In the genomic region with DNA sequence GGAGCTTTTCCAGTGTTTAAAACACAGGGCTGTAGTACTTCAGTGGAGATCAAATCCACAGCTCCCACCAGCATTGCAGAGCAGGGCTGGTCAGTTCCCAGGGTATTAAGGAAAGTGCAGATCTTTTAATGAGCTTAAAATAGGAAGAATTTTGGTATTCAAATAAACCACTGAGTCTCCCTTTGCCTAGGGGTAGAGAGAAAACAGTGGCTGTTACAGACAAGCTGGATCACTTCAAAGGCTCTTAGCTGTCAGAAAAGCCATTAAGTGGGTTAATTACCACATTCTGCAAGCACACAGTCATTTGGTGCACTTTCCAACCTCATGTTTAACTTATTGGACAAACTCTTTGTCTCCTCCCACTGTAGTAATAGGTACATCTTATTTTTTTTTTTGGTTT, we compare ENCODE assay signal across 26 mouse cellular contexts.
DNase-seq lines count a peak whose midpoint lies in the region; ATAC-seq and TF ChIP-seq lines count a peak whose summit lies in the region.
"Had no signal": no experiment of that assay in that cellular context is flagged by ENCODE, and none has a peak within 500 bp of the region (broad histone marks: within the 10 kb centered on the region; RNA-seq: fewer than 3 reads in every experiment).

No protein-coding gene starts in this region.

- no peak overlapping the region for H3K4me3 ChIP-seq in forebrain, embryonic 13.5 days
- no peak overlapping the region for H3K4me3 ChIP-seq in forebrain, postnatal 0 days (ENCODE audit: low read depth, low read length)
- no peak overlapping the region for H3K4me3 ChIP-seq in kidney, postnatal 0 days (replicated peaks; ENCODE audit: low read depth, low read length)
- H3K4me3 ChIP-seq: embryonic facial prominence, embryonic 12.5 days; erythroblast, embryonic 14.5 days; heart, adult 2 months; heart, embryonic 10.5 days; heart, embryonic 13.5 days; hindbrain, embryonic 12.5 days; hindbrain, embryonic 15.5 days had no signal

- no peak overlapping the region for H3K4me2 ChIP-seq in forebrain, embryonic 13.5 days
- no peak overlapping the region for H3K4me2 ChIP-seq in forebrain, postnatal 0 days (ENCODE audit: low read depth)
- H3K4me2 ChIP-seq in kidney, postnatal 0 days (ENCODE audit: low read length): no peak overlapping the region
- H3K4me2 ChIP-seq: embryonic facial prominence, embryonic 12.5 days; heart, embryonic 13.5 days; hindbrain, embryonic 12.5 days; hindbrain, embryonic 15.5 days had no signal

- no peaks in the 10 kb centered on the region for H3K27me3 ChIP-seq in forebrain, embryonic 13.5 days
- no peaks in the 10 kb centered on the region for H3K27me3 ChIP-seq in forebrain, postnatal 0 days (ENCODE audit: insufficient read depth, low read length)
- H3K27me3 ChIP-seq in kidney, postnatal 0 days (ENCODE audit: insufficient read depth, low read length): no peaks in the 10 kb centered on the region
- H3K27me3 ChIP-seq: embryonic facial prominence, embryonic 12.5 days; heart, embryonic 13.5 days; hindbrain, embryonic 12.5 days; hindbrain, embryonic 15.5 days had no signal

- peaks cover 13% of the 10 kb centered on the region; the same call in 1 of the 2 replicates for H3K4me1 ChIP-seq in forebrain, embryonic 13.5 days
- H3K4me1 ChIP-seq in forebrain, postnatal 0 days (ENCODE audit: insufficient read depth): no peaks in the 10 kb centered on the region
- H3K4me1 ChIP-seq in kidney, postnatal 0 days (replicated peaks; ENCODE audit: insufficient read depth, low read length): no peaks in the 10 kb centered on the region
- H3K4me1 ChIP-seq: embryonic facial prominence, embryonic 12.5 days; heart, embryonic 10.5 days; heart, embryonic 13.5 days; hindbrain, embryonic 12.5 days; hindbrain, embryonic 15.5 days had no signal

- no peak for TF ChIP-seq CTCF in forebrain, postnatal 0 days (IDR thresholded peaks at IDR 0.05; ENCODE audit: low read depth)
- no peak for TF ChIP-seq CTCF in kidney, postnatal 0 days (IDR thresholded peaks at IDR 0.05; ENCODE audit: low read depth)

- no peak for DNase-seq in forebrain, postnatal 0 days
- peak; percentile 38 for DNase-seq in kidney, postnatal 0 days (ENCODE audit: low spot score)
- no peak for DNase-seq in kidney, adult 18-20 months
- DNase-seq in retina, postnatal 1 day: peak; percentile 9
- DNase-seq in retina, embryonic 14.5 days (ENCODE audit: low spot score): no peak
- DNase-seq in forelimb bud, embryonic 11.5 days (ENCODE audit: low read depth, low spot score): peak; percentile 32
- no peak for DNase-seq in frontal cortex, postnatal 36 days (ENCODE audit: low spot score in 2 of 2)
- DNase-seq: adrenal gland, adult 8-10 months; adrenal gland, postnatal 25 days; cerebellum, adult 18-20 months; cerebellum, adult 9-10 months; cerebellum, postnatal 14 days; gastrocnemius, postnatal 10 days; gastrocnemius, postnatal 36 days; heart, adult 2 months; heart, postnatal 14 days had no signal

- H3K9ac ChIP-seq in forebrain, embryonic 13.5 days: no peak overlapping the region
- no peak overlapping the region for H3K9ac ChIP-seq in forebrain, postnatal 0 days
- H3K9ac ChIP-seq in kidney, postnatal 0 days (ENCODE audit: low read depth, low read length): no peak overlapping the region
- H3K9ac ChIP-seq: embryonic facial prominence, embryonic 12.5 days; heart, embryonic 13.5 days; hindbrain, embryonic 12.5 days; hindbrain, embryonic 15.5 days had no signal

- no peaks in the 10 kb centered on the region for H3K9me3 ChIP-seq in forebrain, embryonic 13.5 days (replicated peaks)
- H3K9me3 ChIP-seq in forebrain, postnatal 0 days (ENCODE audit: low read length): no peaks in the 10 kb centered on the region
- no peaks in the 10 kb centered on the region for H3K9me3 ChIP-seq in kidney, postnatal 0 days (replicated peaks; ENCODE audit: low read length)
- H3K9me3 ChIP-seq: embryonic facial prominence, embryonic 12.5 days; heart, embryonic 10.5 days; heart, embryonic 13.5 days; hindbrain, embryonic 12.5 days; hindbrain, embryonic 15.5 days had no signal

- H3K36me3 ChIP-seq in forebrain, embryonic 13.5 days (ENCODE audit: poor library complexity, severe bottlenecking): no peaks in the 10 kb centered on the region
- H3K36me3 ChIP-seq in forebrain, postnatal 0 days (ENCODE audit: insufficient read depth): no peaks in the 10 kb centered on the region
- no peaks in the 10 kb centered on the region for H3K36me3 ChIP-seq in kidney, postnatal 0 days (ENCODE audit: insufficient read depth, low read length)
- H3K36me3 ChIP-seq: embryonic facial prominence, embryonic 12.5 days; heart, embryonic 10.5 days; heart, embryonic 13.5 days; hindbrain, embryonic 12.5 days; hindbrain, embryonic 15.5 days had no signal

- peak; percentile 57; the same call in 1 of the 2 replicates for ATAC-seq in forebrain, embryonic 13.5 days
- ATAC-seq in forebrain, postnatal 0 days: no peak
- no peak for ATAC-seq in kidney, postnatal 0 days (replicated peaks; ENCODE audit: low FRiP score, low read depth)
- ATAC-seq: activated CD4-positive, CD25-positive, alpha-beta regulatory T cell, adult 4 months; CD4-positive, CD25-positive, alpha-beta regulatory T cell, adult 4 months; intestine, postnatal 0 days had no signal

- no peak overlapping the region for H3K27ac ChIP-seq in forebrain, embryonic 13.5 days
- H3K27ac ChIP-seq in forebrain, postnatal 0 days (ENCODE audit: low read depth, low read length): no peak overlapping the region
- H3K27ac ChIP-seq in kidney, postnatal 0 days: no peak overlapping the region
- H3K27ac ChIP-seq: embryonic facial prominence, embryonic 12.5 days; heart, adult 2 months; heart, embryonic 10.5 days; heart, embryonic 13.5 days; hindbrain, embryonic 12.5 days; hindbrain, embryonic 15.5 days had no signal

Comparison
In these comparisons a context has a peak if more than half of its experiments do, and no peak if none do; other contexts are left out.
1. DNase-seq: peak in kidney, postnatal 0 days (single experiment), retina, postnatal 1 day (single experiment) and forelimb bud, embryonic 11.5 days (single experiment); none in forebrain, postnatal 0 days (single experiment), kidney, adult 18-20 months (single experiment), retina, embryonic 14.5 days (single experiment) and frontal cortex, postnatal 36 days (0 of 2).